Mouse (Mus musculus): ENCODE measurements around the gene 1700029F12Rik. TPM values are rescaled to one million over a fixed set of nuclear protein-coding genes. Genes with fewer than 3 reads are reported as not detected.

1700029F12Rik gene
- total and polyA plus RNA-seq, 3 experiments, result not detected

DNA sequence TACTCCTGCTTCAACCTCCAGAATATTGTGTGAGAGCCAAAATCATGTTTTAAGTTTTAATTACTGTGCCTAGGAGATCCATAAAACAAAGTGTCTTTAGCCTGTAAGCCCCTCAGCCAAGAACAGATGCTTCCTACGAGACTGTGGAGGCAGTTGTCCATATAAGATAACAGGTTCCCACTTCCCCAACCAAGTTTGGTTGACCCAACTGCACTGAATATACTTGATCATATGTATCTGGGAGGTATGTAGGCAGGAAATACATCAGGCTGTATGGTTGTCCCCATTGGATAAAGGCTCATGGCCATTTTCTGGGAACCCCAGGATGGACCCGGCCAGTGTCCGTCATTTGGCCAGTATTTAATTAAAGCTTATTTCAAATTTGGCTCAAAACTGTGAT, 44.1 kb downstream of the 1700029F12Rik start (continued):
- no peak for TF ChIP-seq IRF4 (IDR thresholded peaks at IDR 0.05; ENCODE audit: low read depth, low read length)

DNA sequence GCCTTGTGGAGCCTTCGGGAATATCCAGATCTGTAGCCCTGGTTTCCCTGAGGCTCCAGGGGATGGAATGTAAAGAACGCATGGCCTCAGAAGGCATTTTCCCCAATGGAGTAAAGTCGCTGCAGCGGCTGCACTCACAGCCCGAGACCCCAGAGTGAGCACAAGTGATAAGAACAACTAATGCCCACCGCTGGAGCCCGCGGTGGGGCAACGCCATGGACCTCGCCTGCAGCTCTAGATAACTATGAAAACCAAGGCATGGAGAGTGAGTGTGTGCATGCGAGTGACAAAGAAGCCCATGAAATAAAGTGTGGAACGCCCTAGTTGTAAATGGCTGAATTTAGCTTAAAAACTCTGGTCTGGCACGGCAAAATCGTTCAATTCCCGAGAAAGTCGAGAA, 45.0 kb downstream of the 1700029F12Rik start:
- no peak overlapping the region for H3K27ac ChIP-seq (ENCODE audit: insufficient read depth, low read depth)
- no peak for TF ChIP-seq MEF2A (IDR thresholded peaks at IDR 0.05; ENCODE audit: borderline replicate concordance, low read depth, low read length)
- no peak for TF ChIP-seq MYC (IDR thresholded peaks at IDR 0.05; ENCODE audit: low read depth, low read length)
- TF ChIP-seq EP300 (IDR thresholded peaks at IDR 0.05; ENCODE audit: low read length), result no peak
- TF ChIP-seq BHLHE40 (IDR thresholded peaks at IDR 0.05; ENCODE audit: low read depth, low read length), result no peak
- no peak for TF ChIP-seq CHD2 (IDR thresholded peaks at IDR 0.05; ENCODE audit: low read length)
- dilution Hi-C loops (cut with MboI; ENCODE audit: extremely low pct_ligation_motif_present, extremely low pct_unique_long_range_greater_than_20kb, low sequenced_read_pairs), result no loop called here
- no peak overlapping the region for H3K9ac ChIP-seq (ENCODE audit: insufficient read depth, low read depth)
- no peak for DNase-seq (ENCODE audit: extremely low read depth)
- H3K4me2 ChIP-seq (ENCODE audit: insufficient read depth, low read depth, poor library complexity, severe bottlenecking), result no peak overlapping the region
- in situ Hi-C loops (cut with MboI; ENCODE audit: low pct_ligation_motif_present, low pct_unique_long_range_greater_than_20kb, low sequenced_read_pairs), result no loop called here
- H3K36me3 ChIP-seq (replicated peaks in 1 of 2; ENCODE audit: control insufficient read depth in 1 of 2, insufficient read depth in 1 of 2, low read length in 1 of 2), result no peaks in the 10 kb centered on the region
- H3K79me2 ChIP-seq (replicated peaks; ENCODE audit: control insufficient read depth, extremely low read depth, insufficient read depth, poor library complexity, severe bottlenecking), result no peaks in the 10 kb centered on the region
- H3K9me3 ChIP-seq (replicated peaks; ENCODE audit: low read length), result no peaks in the 10 kb centered on the region
- H3K4me3 ChIP-seq (replicated peaks in 1 of 3; ENCODE audit: low read depth in 2 of 3, low read length in 2 of 3, poor library complexity in 1 of 3), result no peak overlapping the region
- H3K4me1 ChIP-seq (ENCODE audit: control insufficient read depth in 1 of 2, insufficient read depth in 2 of 2), result no peaks in the 10 kb centered on the region
- H3K27me3 ChIP-seq (replicated peaks), result no peaks in the 10 kb centered on the region

DNA sequence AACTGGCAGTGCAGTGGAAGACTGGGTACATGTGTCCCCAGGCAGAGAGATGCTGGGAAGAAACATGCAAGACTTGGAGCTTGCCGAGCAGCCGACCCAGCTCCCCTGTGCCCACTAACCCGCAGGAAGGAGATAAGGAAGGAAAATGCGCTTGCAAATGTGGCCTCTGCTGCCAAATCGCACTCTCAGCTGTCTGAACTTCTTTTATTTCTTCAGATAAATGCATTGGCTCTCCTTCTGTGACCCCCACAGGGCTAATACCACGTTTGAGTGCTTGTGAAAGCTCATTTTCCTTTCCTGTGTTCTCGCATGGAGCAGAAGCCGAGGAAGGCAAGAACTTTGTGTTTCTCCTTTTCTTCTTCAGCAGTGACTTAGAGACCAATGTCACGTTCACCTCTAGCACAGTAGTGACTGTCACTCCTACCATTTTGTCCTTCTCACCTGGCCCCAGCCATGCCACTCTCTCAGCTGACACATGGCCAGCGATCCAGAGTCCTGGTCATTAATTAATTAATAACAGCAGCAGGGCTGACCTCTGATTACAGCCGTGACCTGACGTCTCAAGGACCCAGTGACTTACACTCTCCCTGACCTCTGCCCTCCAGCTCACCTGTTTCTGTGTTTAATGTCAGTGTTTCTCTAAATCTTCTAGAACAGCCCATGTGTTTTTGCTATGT, 48.4 kb downstream of the 1700029F12Rik start:
- Histone ChIP-seq H3K4me1 (ENCODE audit: control insufficient read depth in 1 of 2, insufficient read depth in 2 of 2) (no peaks in the 10 kb centered on the region; a peak in 1 of 4 replicates), H3K27me3 (replicated peaks) (no peaks in the 10 kb centered on the region), H3K36me3 (replicated peaks in 1 of 2; ENCODE audit: control insufficient read depth in 1 of 2, insufficient read depth in 1 of 2, low read length in 1 of 2) (no peaks in the 10 kb centered on the region), H3K27ac (ENCODE audit: insufficient read depth, low read depth) (no peak overlapping the region), H3K4me2 (ENCODE audit: insufficient read depth, low read depth, poor library complexity, severe bottlenecking) (no peak overlapping the region), H3K79me2 (replicated peaks; ENCODE audit: control insufficient read depth, extremely low read depth, insufficient read depth, poor library complexity, severe bottlenecking) (no peaks in the 10 kb centered on the region), H3K4me3 (replicated peaks in 1 of 3; ENCODE audit: low read depth in 2 of 3, low read length in 2 of 3, poor library complexity in 1 of 3) (no peak overlapping the region), H3K9me3 (replicated peaks; ENCODE audit: low read length) (no peaks in the 10 kb centered on the region), H3K9ac (ENCODE audit: insufficient read depth, low read depth) (no peak overlapping the region)
- dilution Hi-C loops (cut with MboI; ENCODE audit: extremely low pct_ligation_motif_present, extremely low pct_unique_long_range_greater_than_20kb, low sequenced_read_pairs), result no loop called here
- DNase-seq (ENCODE audit: extremely low read depth), result no peak
- in situ Hi-C loops (cut with MboI; ENCODE audit: low pct_ligation_motif_present, low pct_unique_long_range_greater_than_20kb, low sequenced_read_pairs), result no loop called here
- TF ChIP-seq TBP (conservative IDR thresholded peaks at IDR 0.05; ENCODE audit: low read depth, low read length), result no peak
- TF ChIP-seq ZC3H11A (IDR thresholded peaks at IDR 0.05; ENCODE audit: low read depth, low read length), result no peak
- TF ChIP-seq SMC3 (IDR thresholded peaks at IDR 0.05; ENCODE audit: low read depth, low read length), result no peak
- TF ChIP-seq ETS1 (conservative IDR thresholded peaks at IDR 0.05; ENCODE audit: low read depth, low read length), result no peak
- TF ChIP-seq CHD2 (IDR thresholded peaks at IDR 0.05; ENCODE audit: low read length), result no peak
- TF ChIP-seq GABPA (IDR thresholded peaks at IDR 0.05; ENCODE audit: insufficient replicate concordance, low read depth, low read length), result no peak
- TF ChIP-seq MAZ (IDR thresholded peaks at IDR 0.05; ENCODE audit: low read depth, low read length), result no peak
- TF ChIP-seq MXI1 (IDR thresholded peaks at IDR 0.05; ENCODE audit: low read depth, low read length), result no peak
- no peak for TF ChIP-seq MAX (IDR thresholded peaks at IDR 0.05; ENCODE audit: low read length)
- no peak for TF ChIP-seq NELFE (IDR thresholded peaks at IDR 0.05; ENCODE audit: low read depth, low read length)

Data from CH12.LX (cell line).